Mouse (Mus musculus): Measurements from ENCODE around the gene Mfsd9.

Mfsd9 gene

GRCm38 (mm10) chr1:40790324-40791141 is at the start of gene Mfsd9:
Gene Mfsd9, minus strand, starts transcription at chr1:40790687.
- peak; percentile 60 to 87 for DNase-seq (ENCODE audit: low read depth in 1 of 2, low spot score in 2 of 2)

- no peak for DNase-seq (ENCODE audit: low read depth in 1 of 2, low spot score in 2 of 2)
Observed at GRCm38 (mm10) chr1:40835468-40835867, 45.0 kb upstream of the Mfsd9 start.

DNA sequence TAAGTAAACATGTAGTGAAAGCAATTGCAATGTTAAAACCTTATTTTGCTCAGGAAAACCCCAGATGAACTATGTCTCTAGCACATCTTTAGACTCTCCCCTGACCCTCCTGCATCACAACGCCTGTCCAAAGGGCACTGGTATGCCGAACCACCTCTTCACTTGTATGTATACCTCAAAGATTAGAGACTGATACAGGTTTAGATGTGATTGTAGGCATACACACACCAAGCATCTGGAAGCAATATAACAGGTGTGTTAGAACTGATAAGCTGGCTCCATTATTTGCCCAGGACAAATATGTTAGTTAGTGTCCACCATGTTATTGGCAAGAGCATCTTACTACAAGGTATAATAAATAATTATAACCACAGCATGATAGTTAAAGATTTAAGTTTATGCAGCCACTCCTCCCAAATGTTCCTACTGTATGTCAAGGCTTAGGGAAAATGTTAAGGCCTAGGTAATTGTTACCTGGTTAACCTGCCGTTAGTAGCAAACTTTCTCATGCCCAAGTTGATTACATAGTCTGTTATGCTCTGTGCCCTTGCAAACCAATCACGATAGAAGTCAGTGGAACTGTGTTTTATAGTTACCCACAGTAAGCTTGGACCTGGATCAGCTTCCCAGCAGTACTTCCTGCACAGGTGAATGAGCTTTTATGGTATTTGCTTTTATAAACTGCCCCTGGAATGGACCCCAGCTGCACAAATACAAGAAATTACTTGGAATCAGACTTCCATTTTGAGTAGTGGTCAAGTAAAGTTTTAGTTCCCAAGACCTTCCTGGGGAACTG is 40.4 kb upstream of the Mfsd9 start:
- DNase-seq (ENCODE audit: low read depth in 1 of 2, low spot score in 2 of 2) = no peak

- DNase-seq (ENCODE audit: low read depth in 1 of 2, low spot score in 2 of 2) = no peak
Observed at GRCm38 (mm10) chr1:40829213-40829914, 38.9 kb upstream of the Mfsd9 start.

- no peak for DNase-seq (ENCODE audit: low read depth in 1 of 2, low spot score in 2 of 2)
Observed at GRCm38 (mm10) chr1:40825826-40826225, 35.3 kb upstream of the Mfsd9 start.

DNA sequence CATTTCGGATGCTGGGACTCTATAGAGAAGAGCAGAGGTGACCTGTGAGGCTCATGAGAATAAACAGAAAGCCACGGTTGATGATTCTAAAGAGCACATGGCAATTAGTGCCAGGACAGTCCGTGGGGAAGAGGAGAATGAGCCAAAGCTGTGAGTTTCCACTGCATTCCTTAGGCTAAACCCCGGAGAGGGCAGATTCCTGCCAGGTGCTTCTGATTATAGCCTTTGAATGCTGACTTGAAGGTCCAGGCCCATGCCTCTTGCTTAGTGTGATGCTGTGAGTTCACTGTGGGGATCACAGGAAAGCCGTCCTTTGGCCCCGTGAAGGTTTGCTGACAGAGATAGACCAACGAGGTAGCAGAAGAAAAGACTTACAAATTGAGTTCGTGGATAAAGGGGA is 34.4 kb upstream of the Mfsd9 start:
- DNase-seq (ENCODE audit: low read depth in 1 of 2, low spot score in 2 of 2) = no peak

DNA sequence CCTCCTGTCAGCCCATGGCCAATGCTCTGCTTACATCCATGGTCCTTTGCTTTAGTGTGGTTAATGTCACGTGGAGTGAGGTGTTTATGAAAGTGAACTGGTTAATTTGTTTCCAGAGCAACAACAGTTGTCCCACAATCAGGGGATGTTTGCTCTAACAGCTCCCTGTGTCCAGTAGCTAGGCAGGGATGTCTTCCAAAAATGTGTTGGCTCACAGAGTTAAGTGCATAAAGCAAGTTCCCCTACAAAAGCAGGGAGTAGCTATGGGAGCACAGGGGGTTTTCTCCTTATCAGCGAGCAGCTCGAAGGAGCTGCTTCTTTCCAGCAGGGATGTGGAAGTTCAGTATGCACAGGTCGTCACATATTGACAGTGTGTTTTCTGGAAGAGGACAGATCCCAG is 34.0 kb upstream of the Mfsd9 start:
- no peak for DNase-seq (ENCODE audit: low read depth in 1 of 2, low spot score in 2 of 2)

GRCm38 (mm10) chr1:40815071-40815845 is 24.8 kb upstream of the Mfsd9 start:
- no peak for DNase-seq (ENCODE audit: low read depth in 1 of 2, low spot score in 2 of 2)

DNA sequence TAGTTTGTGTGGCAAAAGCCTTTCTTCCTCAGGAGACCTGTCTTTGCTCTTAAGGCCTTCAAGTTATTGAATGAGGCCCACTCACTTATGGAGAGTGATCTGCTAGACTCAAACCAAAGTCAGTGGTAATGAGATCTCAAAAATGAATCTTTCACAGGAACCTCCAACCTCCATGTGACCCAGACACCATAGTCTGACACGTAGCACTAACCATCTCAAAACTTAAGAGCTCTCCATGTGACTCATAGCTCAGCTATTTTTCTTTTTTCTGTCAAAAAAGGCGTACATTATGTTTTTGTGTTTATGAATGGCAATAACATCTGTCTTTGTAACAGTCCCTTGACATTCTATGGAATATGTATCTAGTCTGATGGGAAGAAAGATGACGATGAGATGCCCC is 18.2 kb upstream of the Mfsd9 start:
- no peak for DNase-seq (ENCODE audit: low read depth in 1 of 2, low spot score in 2 of 2)

GRCm38 (mm10) chr1:40805891-40806290 is 15.4 kb upstream of the Mfsd9 start:
- no peak for DNase-seq (ENCODE audit: low read depth in 1 of 2, low spot score in 2 of 2)

GRCm38 (mm10) chr1:40805351-40805750 is 14.9 kb upstream of the Mfsd9 start, which contains the start of gene Tmem182:
Gene Tmem182, plus strand, starts transcription at chr1:40805601.
- no peak for DNase-seq (ENCODE audit: low read depth in 1 of 2, low spot score in 2 of 2)

- no peak for DNase-seq (ENCODE audit: low read depth in 1 of 2, low spot score in 2 of 2)
Observed at GRCm38 (mm10) chr1:40804118-40804517, 13.6 kb upstream of the Mfsd9 start.

- DNase-seq (ENCODE audit: low read depth in 1 of 2, low spot score in 2 of 2) = no peak
Observed at GRCm38 (mm10) chr1:40802759-40803158, 12.3 kb upstream of the Mfsd9 start.

DNA sequence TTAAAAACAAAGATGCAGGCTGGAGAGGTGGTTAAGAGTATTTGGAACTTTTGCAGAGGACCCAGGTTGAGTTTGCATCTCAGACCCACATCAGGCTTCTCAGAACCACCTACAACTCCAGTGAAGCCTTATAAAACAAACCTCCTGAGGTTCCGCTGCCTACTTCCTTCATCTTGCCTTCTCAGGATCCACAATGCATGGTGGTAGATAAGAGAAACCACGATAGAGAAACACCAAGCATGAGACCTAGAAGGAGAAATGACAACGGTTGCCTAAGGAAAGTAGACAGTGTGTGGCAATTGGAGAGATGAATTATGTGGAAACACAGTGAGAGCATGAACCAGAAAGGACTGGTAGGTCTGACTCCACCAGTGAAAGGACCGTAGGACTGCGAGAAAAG is 10.4 kb upstream of the Mfsd9 start:
- DNase-seq (ENCODE audit: low read depth in 1 of 2, low spot score in 2 of 2) = no peak

- no peak for DNase-seq (ENCODE audit: low read depth in 1 of 2, low spot score in 2 of 2)
Observed at GRCm38 (mm10) chr1:40799121-40799520, 8.6 kb upstream of the Mfsd9 start.

- DNase-seq (ENCODE audit: low read depth in 1 of 2, low spot score in 2 of 2) = peak in 1 of 2 experiments; percentile 18
Observed at GRCm38 (mm10) chr1:40797348-40797747, 6.9 kb upstream of the Mfsd9 start.

DNA sequence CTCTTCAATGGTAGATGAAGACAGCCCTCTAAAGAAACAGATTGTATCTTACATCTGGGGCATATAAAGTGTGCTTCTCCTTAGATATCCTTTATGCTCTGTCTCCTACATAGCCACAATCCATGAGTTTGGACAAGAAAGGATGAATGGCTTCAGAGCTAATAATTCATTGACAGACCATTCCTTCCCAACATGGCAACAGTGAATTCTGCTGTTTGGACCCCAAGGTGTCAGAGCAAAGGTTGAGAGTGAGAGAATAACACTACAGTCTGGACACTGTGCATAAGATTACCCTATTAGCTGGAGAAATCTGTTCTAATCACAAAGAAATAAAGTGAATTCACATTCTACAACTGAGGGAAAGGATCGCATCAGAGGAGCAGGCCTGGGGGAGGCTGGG is 5.0 kb upstream of the Mfsd9 start:
- DNase-seq (ENCODE audit: low read depth in 1 of 2, low spot score in 2 of 2) = no peak

DNA sequence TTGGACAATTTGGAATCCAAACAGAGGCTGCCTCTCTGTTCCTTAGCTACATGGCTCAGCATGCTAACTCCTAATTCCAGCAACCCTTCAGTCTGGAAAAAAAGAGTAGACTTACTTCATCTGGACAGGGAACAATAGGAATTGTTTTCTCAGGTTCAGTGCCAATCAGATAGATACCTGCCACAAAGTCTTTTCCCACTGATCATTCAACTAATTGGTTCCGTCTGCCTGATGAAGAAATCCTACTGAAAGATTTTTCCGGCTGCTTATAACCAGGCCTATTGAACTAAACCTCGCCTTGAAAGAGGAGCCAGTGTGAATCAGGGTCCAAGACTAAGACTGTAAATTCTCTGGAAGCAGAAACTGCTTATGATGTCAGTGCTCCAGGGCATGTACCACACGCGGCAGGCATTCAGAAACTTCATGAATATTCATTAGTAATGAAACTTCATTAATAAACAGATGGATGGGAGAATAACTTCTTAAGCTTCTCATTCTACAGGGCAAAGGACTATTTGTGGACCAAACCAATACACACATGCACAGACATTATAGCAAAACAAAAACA is 737 bp downstream of the Mfsd9 start:
- no peak for DNase-seq (ENCODE audit: low read depth in 1 of 2, low spot score in 2 of 2)

- no peak for DNase-seq (ENCODE audit: low read depth in 1 of 2, low spot score in 2 of 2)
Observed at GRCm38 (mm10) chr1:40788956-40789355, 1.5 kb downstream of the Mfsd9 start.

GRCm38 (mm10) chr1:40785876-40786445 is 4.5 kb downstream of the Mfsd9 start:
- DNase-seq (ENCODE audit: low read depth in 1 of 2, low spot score in 2 of 2) = no peak
